Mouse (Mus musculus) layer of hippocampus, postnatal 36 days (tissue): ENCODE data around the gene Lrrc56. TPM values are rescaled to one million over a fixed set of nuclear protein-coding genes. Genes with fewer than 3 reads are reported as not detected.
A peak's percentile ranks its signal among the peaks of the same experiment; 100 is the strongest.

Experiments used
- DNase-seq, 2 experiments: peaks; one replicate each; pipeline ENCODE4 v3.0.0; 2022
- total RNA-seq, 2 experiments: library from RNA; stranded (reverse); gene quantifications; 2 replicates each; pipeline ENCODE4 v1.2.3; 2021

Gene Lrrc56
- total RNA-seq, 2 experiments from 2014 or later: 4.5 to 5.9 TPM

GRCm38 (mm10) chr7:141192776-141193347 lies 1.1 kb upstream of the Lrrc56 start:
- DNase-seq: no peak

GRCm38 (mm10) chr7:141193348-141193856 lies 555 bp upstream of the Lrrc56 start:
- peak; percentile 35 to 39 for DNase-seq

- no peak for DNase-seq
Measured at GRCm38 (mm10) chr7:141194409-141194808, 452 bp downstream of the Lrrc56 start.

- peak; percentile 80 to 86 for DNase-seq
Measured at GRCm38 (mm10) chr7:141194830-141195229, 873 bp downstream of the Lrrc56 start.

- no peak for DNase-seq
Measured at GRCm38 (mm10) chr7:141195754-141196153, 1.8 kb downstream of the Lrrc56 start.

GRCm38 (mm10) chr7:141196619-141197282 lies 2.8 kb downstream of the Lrrc56 start:
- no peak for DNase-seq

- DNase-seq: no peak
Measured at GRCm38 (mm10) chr7:141198121-141198520, 4.2 kb downstream of the Lrrc56 start.

- no peak for DNase-seq
Measured at GRCm38 (mm10) chr7:141204546-141204945, 10.6 kb downstream of the Lrrc56 start.

- no peak for DNase-seq
Measured at GRCm38 (mm10) chr7:141205504-141205903, 11.5 kb downstream of the Lrrc56 start.

- no peak for DNase-seq
Measured at GRCm38 (mm10) chr7:141206182-141206937, 12.4 kb downstream of the Lrrc56 start.

- no peak for DNase-seq
Measured at GRCm38 (mm10) chr7:141209526-141209925, 15.6 kb downstream of the Lrrc56 start.

GRCm38 (mm10) chr7:141210137-141210536 lies 16.2 kb downstream of the Lrrc56 start:
- no peak for DNase-seq

GRCm38 (mm10) chr7:141210606-141211131 lies 16.7 kb downstream of the Lrrc56 start:
- DNase-seq: no peak

- DNase-seq: no peak
Measured at GRCm38 (mm10) chr7:141213133-141213532, 19.2 kb downstream of the Lrrc56 start.

- DNase-seq: no peak
Measured at GRCm38 (mm10) chr7:141213605-141214235, 19.8 kb downstream of the Lrrc56 start, which contains the start of gene Lmntd2. Gene Lmntd2 (minus strand): TSS chr7:141214080.

GRCm38 (mm10) chr7:141214310-141214709 lies 20.4 kb downstream of the Lrrc56 start:
- DNase-seq: no peak

- peak; percentile 77 to 79 for DNase-seq
Measured at GRCm38 (mm10) chr7:141215101-141215879, 21.3 kb downstream of the Lrrc56 start, which contains the start of gene Rassf7. Gene Rassf7 (plus strand): TSS chr7:141215860.

GRCm38 (mm10) chr7:141215880-141216733 lies 22.1 kb downstream of the Lrrc56 start:
- no peak for DNase-seq

GRCm38 (mm10) chr7:141216894-141217293 lies 22.9 kb downstream of the Lrrc56 start:
- no peak for DNase-seq

- no peak for DNase-seq
Measured at GRCm38 (mm10) chr7:141217343-141218013, 23.5 kb downstream of the Lrrc56 start.
